Mouse (Mus musculus) hindbrain, embryonic 13.5 days (tissue): ENCODE measurements around the gene Gm14819. TPM values are rescaled to one million over a fixed set of nuclear protein-coding genes. Genes with fewer than 3 reads are reported as not detected.
"Not testable (repeated sequence)": the region's sequence is repeated elsewhere in the genome, so short reads cannot be mapped to it uniquely, and the experiment has no call there.

Experiments
- ATAC-seq: fragments of 200-750 bp; cut with Nextera tagmentation; 2 replicates; pipeline ENCODE4 v1.8.0; 2017; ENCODE audit warnings: moderate TSS enrichment; ENCODE audit not compliant: low FRiP score
- H3K27ac ChIP-seq: fragments of 300-500 bp; sonication (generic); 2 replicates; pipeline ENCODE4 v1.5.1; 2015; ENCODE audit warnings: inconsistent platforms, mild to moderate bottlenecking, moderate library complexity
- H3K27me3 ChIP-seq: fragments of 300-500 bp; sonication (generic); 2 replicates; pipeline ENCODE4 v1.6.1; 2015; ENCODE audit warnings: mild to moderate bottlenecking, inconsistent platforms
- H3K36me3 ChIP-seq: fragments of 300-500 bp; sonication (generic); 2 replicates; pipeline ENCODE4 v1.6.1; 2015; ENCODE audit warnings: mild to moderate bottlenecking, inconsistent platforms
- H3K4me1 ChIP-seq: fragments of 300-500 bp; sonication (generic); replicated peaks from 2 replicates; pipeline ENCODE4 v1.6.1; 2015; ENCODE audit warnings: inconsistent platforms
- H3K4me2 ChIP-seq: fragments of 300-500 bp; sonication (generic); 2 replicates; pipeline ENCODE4 v1.6.1; 2015; ENCODE audit warnings: inconsistent platforms, mild to moderate bottlenecking, moderate library complexity
- H3K4me3 ChIP-seq: fragments of 300-500 bp; sonication (generic); 2 replicates; pipeline ENCODE4 v1.5.1; 2015; ENCODE audit warnings: mild to moderate bottlenecking, inconsistent platforms
- H3K9ac ChIP-seq: fragments of 300-500 bp; sonication (generic); 2 replicates; pipeline ENCODE4 v1.6.1; 2015; ENCODE audit warnings: mild to moderate bottlenecking, inconsistent platforms
- H3K9me3 ChIP-seq: fragments of 300-500 bp; sonication (generic); 2 replicates; pipeline ENCODE4 v1.6.1; 2016; ENCODE audit warnings: inconsistent platforms
- WGBS: fragments of 180-500 bp; shearing (Covaris S2); methylation state at CpG from one replicate; pipeline ENCODE4 v1.1.7; 2015; 5-methylcytosine and 5-hydroxymethylcytosine counted together
- polyA plus RNA-seq: library from polyadenylated mRNA; unstranded; fragments of >200 nt; fragmentation: Nextera tagmentation; extraction: Ambion mirVana; gene quantifications from 2 replicates; pipeline ENCODE4 v1.2.1, GENCODE M21; 2015

Gm14819 gene
- not detected in 2 replicates for polyA plus RNA-seq

- not testable (repeated sequence) for H3K36me3 ChIP-seq, H3K9ac ChIP-seq, H3K27ac ChIP-seq, H3K4me1 ChIP-seq, H3K4me2 ChIP-seq, H3K27me3 ChIP-seq, H3K9me3 ChIP-seq, ATAC-seq, H3K4me3 ChIP-seq
- no CpG with 5 or more reads among the region's 6 CpGs for WGBS
Observed at GRCm38 (mm10) chrX:35403883-35404282, at the start of gene Gm14819. TSS of gene Gm14819 (plus strand) at chrX:35404183.
